Mouse (Mus musculus) cerebellum, adult 11-12 months (tissue): ENCODE results near the gene Olfr732.

Experiments used
- DNase-seq: peaks from one replicate; pipeline ENCODE4 v3.0.0; 2022

Gene Olfr732

DNA sequence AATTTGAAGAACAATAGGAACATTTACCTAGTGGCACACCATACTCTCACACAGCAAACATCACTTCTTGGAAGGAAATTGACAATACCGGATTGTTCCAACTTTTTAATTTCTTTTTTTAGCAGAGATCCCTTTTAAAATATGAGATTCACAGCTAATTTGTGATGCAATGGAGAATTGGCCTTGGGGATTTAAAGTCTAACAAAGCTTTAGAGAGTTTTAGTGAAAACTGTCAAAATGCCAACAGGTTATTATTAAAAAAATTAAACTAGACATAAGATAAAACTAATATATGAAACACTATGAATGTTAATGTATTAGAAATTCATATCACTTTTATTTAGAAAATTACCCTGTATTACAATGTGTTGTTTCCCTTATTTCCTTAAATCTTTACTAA is at the start of gene Olfr732:
Gene Olfr732 (minus strand): TSS at position 101 of the 400 bp plus-strand sequence.
- no peak for DNase-seq

DNA sequence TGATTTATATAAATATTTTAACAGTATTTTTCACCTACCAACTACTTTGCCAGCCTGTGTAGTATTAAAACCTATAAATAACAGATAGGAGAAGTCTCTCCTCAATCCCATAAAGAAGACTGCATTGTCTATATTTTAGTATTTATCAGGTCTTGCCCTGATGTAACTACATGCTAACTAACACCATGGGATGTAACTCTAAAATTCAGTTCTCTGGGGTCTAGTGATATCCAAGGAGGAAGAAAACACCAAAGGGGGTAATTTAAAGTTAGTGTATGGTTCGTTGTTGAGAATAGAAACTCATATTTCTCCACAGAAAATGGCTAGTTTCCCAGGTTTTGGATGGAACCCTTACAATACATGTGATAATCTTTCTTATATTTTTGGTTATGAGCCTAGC is 42.7 kb upstream of the Olfr732 start, which contains the start of gene Olfr734:
Gene Olfr734 (minus strand): TSS at position 101 of the 400 bp plus-strand sequence.
- DNase-seq: no peak

- DNase-seq: no peak
Measured at GRCm38 (mm10) chr14:50301422-50301821, 17.4 kb upstream of the Olfr732 start, which contains the start of gene Olfr733. TSS of gene Olfr733 (minus strand) at chr14:50301522.

- no peak for DNase-seq
Measured at GRCm38 (mm10) chr14:50241766-50242165, 42.2 kb downstream of the Olfr732 start, which contains the start of gene Olfr731. TSS of gene Olfr731 (minus strand) at chr14:50241866.
